Mouse (Mus musculus) layer of hippocampus, adult 9-10 months (tissue): ENCODE data around the gene Gm45618.

Source experiments
- DNase-seq: peaks from one replicate; pipeline ENCODE4 v3.0.0; 2022; ENCODE audit warnings: low spot score

Gm45618 gene

DNA sequence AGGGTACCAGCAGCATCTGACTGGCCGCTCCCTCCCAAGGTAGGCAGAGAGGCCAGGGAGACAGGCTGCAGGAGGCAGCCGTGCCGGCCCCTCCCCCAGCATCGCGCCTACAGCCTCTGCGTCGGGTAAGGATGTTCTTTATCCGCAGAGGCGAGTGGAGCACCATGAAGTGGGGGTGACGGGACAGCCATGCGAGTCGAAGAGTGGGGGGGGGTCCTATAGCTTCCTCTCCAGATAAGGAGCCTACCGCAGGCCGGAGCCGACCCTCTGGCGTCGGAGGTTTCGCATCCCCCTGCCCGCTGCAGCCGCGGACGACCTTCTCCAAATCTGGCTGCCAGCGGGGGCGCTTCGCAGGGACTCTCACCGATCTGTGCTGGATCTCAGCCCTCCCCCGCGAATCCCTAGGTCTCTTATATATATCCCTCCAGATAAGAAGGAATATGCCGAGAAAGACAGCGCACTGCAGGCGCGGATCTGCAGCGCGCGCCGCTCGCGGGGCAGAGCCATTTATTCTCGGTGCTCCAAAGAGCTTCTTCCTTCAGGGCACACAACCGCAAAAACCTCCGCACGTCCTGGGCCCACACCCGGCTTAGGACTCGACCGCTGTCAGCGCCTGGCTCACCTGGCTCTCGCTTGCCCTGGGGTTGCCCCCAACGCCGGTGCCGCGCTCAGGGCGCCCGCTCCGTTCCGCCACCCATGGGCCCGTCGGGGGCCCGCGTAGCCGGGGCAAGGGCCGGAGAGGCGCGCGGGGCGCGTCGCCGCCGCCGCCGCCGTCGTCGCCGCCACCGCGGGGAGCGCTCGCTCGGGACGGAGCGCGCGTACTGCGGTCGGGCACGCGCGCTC, 26.0 kb downstream of the Gm45618 start:
- DNase-seq, result no peak

DNA sequence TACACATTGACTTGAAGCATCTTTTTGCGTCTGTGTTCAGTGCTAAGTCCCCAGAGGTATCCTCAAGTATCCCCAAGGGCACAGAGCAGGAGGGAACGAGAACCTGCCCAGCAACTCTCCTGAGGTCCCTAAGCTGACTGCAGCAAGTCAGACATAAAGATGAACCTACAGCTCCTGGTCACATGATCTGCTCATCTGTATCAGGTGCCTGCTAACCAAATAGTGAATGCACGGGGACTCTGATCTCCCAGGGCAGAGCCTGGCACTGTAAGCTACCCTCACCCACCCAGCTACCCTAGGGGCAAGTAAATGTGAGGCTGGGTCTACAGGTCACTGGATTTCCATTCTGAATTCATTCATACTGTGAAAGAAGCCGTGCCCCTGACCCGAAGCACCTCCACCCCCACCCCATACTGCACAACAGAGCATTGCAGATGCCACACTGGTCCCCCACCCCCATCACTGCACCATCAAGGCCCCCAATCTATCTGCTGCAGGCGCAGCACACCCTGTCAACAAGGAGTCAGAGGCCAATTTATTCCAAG, 26.8 kb downstream of the Gm45618 start:
- DNase-seq, result no peak

DNA sequence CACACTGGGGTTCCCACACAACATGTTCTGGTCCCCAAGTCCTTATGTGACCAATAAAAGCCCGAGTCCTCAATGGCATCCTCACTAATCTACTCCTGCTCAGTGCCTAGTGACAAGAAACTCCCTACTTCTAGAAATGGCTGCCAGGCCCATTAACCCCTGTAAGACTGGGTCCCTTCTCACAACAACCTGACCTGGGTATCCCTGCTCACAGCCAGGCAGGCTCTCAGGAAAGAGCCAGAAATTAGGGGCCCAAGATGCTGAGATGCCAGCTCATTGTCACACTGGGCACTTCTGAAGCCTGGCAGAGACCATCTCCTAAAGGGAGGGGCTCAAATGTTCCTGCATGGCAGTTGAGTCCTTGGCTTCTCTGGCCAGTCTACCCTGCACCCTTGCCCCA, 27.5 kb downstream of the Gm45618 start:
- DNase-seq, result no peak

DNA sequence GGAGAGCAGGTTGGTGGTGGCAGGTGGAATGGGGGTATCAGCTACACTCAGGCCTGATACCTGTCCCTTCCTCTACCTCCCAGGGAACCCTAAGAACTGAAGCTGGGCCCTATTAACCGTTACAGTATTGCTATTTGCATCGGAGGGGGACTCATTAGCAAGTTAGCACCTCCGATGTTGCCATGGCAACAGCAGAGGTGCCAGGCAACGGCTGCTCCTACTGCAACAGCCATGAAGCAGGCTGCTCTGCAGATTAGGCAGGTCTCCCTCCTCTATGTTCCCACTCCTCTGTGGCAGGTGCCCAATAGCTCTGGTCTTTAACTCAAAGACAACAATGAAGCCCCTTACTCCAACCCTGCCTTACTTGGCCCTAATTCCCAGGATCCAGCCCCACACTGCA, 28.7 kb downstream of the Gm45618 start:
- DNase-seq, result no peak

DNA sequence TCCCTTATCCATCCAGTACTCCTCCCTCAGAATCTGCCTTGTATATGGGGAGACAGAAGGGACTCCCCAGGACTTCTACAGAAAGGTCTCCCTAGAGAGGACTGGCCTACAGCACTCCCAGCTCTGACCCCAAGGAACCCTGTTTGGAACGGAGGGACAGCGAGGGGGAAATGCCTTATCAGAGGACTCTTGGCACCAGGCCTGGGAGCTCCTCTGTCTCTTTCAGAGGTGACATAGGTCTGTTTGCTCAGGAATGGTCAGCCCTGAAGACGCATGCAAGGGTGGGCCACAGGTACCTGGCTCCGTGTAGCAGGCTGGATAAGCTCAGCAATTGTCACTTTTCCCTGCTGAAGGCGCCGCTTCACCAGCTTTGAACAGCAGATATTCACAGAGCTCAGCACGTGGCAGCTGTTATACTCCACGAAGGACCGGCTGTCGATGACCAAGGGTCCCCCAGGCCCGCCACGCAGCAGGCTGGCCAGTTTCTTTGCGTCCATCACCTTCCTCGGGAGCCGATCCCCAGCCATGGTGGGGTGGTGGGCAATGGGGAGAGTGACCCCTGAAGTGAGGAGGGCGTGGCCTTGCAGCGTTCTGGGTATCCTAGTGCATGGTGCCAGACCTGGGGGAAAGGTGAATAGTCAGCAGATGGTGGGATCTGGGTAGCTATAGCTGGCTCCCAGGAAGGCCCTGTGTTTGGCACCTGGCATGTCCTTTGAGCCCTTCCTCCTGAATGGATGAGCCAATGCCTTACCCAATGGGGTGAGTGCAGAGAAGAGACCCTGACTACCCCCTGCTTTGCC, 30.7 kb downstream of the Gm45618 start:
- DNase-seq, result no peak

DNA sequence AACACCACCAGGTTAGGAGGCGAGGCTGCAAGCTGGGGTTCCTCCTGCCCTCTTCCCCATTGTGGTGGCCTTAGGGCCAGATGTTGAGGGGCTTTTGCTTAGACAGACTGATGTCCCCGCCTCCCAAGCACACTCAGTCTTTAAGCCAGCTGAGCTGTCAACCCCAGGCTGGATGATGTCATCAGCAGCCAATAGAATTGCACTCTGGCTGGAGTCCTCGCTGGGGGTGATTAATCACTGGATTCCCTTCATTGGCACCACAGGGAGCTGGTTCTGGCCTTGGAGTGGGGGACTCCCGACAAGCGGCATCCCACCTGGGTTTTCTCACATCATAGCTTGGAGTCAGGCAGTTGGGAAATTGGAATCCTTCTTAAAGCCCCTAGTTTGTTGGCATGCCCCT, 31.6 kb downstream of the Gm45618 start:
- DNase-seq, result no peak

DNA sequence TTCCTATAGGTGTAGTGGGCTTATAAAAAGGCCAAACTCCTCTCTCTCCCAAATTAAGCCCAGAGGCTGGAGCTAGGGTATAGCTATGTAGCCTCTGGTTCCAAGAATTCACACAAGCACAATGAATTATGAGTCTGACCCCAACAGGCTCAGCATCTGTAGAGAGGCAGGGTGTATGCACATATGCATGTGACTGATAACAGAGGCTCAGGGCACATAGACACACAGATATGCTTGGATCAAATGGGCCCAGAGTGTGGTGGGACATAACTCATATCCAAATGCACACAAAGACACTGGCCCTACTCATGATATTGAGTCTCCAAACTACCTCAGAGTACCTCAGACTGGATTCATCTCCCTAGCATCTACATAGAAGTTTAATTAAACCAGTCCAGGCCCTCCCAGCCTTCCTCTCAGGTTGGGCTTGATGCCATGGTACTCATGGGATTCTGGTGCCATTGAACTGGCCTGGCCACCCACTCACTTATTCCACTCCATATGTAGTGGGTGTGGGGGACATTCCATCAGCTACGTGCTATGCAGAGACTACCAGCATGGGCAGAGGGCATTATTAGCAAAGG, 33.4 kb downstream of the Gm45618 start:
- DNase-seq, result no peak

DNA sequence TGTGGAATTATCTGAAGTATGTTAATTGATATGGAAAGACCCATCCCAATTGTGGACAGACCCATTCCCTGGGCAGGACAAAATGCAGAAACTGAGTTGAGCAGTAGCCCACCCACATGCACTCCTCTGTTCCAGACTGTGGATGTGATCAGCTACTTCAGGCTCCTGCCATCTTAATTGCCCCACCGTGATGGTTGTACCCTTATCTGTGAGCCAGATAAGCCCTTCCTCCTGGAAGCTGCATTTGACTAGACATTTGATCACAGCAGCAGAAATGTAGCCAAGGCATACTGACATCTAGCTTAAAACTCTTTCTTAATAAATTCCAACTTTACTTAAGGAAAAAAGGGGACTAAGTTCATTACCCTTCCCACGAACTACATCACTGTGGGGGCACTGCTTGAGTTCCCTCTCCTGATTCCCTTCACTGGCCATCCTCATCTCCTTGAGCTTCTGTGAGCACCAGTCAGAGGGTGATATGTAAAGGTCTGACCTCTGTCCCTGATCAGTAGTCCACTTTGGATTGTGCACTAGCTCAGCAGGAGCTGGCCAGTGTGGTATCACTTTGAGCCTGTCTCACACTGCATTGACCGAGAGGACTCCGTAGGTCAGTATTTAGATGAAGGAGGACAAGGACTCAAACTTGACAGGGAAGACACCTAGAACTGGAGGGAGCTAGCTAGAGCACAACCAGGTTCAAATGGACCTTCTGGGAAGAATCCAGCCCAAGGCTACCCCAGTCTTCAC, 34.2 kb downstream of the Gm45618 start:
- no peak for DNase-seq

DNA sequence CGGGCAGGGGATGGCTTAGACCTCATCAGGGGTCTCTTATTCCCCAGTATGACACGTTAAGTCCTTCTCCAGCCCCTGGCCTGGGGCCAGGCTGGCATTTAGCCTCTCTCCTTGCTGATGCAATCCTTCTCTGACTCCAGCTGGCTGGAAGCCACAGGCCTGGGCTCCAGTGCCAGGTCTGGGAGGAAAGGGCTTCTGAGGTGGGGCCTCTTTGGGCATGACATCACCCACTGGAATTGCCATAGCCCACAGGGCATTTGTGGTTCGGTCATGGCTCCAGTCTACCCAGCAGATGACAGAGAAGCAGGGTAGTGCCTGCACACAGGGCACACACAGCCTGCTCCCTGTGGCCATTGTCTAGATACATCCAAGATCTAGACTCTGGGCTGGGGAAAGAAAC, 35.7 kb downstream of the Gm45618 start:
- DNase-seq, result no peak

DNA sequence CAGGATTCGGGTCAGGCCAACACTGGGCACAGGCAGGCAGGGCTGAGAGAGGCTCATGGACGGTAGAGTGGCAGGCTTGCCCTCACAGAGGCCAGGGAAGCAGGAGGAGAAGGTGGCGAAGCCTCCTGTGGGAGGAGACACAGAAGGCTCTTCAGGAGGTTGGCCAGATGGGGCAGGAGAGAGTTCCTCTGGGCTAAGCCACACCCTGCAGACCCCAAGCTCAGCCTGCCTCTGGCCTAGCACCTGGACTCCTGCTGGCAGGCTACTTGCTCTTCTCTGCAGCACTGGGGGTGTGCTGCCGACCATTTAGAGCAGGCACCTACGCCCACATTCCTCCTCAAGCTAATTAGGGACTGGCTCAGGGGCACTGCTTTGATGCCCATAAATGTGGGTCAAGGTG, 36.1 kb downstream of the Gm45618 start:
- DNase-seq, result no peak

DNA sequence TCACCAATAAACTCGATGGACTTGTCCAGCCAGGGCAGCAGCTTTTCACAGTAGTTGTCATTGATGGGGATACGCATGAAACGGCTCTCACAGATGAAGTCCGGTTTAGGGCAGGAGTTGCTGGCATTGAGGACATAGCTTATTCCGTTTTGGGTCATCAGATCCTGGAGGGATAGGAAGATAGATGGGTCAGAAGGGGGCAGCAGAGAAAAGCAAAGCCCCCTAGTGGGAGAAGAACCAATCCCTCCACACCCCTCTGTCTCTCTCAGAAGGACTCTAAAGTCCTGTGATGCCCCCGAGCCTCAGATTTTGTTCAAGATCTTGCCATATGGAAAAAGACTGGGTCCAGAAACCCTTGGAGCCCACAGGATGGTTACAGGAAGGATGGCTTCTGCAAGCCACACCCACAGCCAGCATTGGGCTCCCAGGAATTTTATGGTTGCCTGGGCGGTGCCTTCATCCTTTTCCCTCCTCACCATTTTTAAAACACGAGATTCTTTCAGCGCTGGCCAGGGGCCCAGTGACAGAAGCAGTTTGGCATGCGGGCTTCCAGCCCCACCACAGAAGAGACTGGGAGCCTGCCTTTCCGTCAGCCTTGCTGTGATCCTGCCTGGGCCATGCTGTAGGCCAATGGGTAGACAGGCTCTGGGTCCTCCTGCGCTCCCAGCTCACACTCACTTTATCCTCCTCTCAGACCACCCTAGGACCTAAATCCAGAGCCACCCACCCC, 36.8 kb downstream of the Gm45618 start:
- DNase-seq, result no peak

DNA sequence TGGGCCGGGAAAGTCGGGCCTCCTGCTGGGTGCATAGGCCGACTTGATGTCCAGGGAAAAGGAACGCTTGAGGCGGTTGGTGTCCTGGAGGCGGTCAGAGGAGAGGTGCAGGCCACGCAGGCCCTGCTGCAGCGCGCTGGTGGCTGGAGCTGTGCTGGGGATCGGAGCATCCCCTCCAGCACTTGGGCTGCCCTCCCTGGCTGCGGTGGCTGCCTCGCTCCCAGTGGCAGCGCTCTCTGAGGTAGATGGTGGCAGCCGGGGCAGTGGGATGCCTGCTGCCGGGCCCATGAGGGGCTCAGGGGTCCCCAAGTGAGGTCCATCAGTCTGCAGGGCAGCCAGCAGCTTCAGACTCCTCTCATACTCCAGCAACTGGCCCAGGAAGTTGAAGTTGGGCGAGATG, 37.9 kb downstream of the Gm45618 start:
- DNase-seq, result no peak

DNA sequence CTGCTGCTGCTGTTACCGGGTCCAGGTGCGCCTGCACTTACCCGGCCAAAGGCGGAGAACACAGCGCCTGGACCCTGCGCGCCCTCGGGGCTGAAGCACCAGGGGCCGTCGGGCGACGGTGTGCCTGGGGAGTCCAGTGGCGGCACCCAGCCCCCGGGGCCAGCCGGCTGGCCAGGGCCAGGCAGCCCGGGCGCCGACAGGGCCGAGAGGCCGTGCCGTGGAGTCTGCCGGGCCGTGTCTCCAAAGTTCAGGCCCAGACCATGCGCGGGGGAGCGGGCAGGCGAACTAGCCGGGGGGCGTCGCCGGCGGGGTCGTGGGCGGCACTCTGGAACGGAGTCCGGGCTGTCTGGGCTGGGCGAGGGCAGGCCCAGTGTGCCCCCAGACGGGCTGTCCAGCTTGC, 38.4 kb downstream of the Gm45618 start:
- no peak for DNase-seq

DNA sequence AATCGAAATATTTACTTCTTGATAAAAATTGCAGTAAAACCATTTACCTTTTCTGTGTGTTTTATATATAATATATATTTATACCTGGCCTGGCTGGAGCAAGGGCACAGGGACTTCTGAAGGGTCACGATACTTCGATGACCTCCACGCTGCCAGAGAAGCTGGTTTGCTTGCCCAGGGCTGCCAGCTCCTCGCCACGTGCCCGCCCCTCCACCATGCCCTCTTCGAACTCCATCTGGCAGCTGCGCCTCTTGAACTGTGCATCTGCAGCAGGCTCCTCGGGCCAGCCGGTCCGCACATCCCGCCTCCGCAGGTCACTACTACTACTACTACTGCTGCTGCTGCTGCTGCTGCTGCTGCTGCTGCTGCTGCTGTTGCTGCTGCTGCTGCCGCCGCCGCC, 38.8 kb downstream of the Gm45618 start:
- DNase-seq, result no peak

DNA sequence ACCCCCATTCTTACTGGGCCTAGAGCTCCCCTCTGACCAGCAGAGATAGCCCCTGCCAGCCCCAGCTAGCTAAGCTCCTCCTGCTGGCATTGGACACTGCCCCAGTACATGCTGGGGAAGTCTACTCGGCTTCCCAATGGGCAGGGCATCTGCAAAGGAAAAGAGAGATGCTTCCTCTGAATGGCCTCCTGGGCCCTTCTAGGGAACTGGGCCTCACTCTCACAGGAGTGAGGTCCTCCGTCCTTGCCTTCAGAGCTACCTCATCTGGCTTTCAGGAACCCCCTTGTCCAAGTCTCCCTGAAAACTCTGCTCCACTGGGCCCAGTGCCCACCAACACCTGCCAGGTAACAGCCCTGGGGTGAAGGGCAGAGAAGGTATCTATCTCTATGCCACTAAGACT, 39.7 kb downstream of the Gm45618 start:
- no peak for DNase-seq

DNA sequence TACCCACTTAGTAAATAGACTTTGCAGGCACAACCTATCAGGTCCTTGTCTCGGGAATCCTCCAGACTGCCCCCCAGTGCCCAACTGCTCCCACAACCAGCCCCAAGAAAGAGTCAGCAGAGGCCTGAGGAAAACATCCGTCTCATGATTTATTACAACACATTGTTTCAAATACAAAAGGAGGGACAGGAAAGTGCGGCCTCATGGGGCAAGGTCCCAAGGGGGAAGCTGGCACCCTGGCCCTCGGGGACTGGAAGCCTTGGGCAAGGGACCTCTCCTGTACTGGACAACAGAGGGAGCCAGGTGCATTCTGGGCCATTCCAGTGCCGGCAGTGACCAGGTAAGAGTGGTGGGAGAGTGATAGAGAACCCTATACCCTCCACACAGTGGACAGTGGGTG, 41.2 kb downstream of the Gm45618 start:
- DNase-seq, result no peak

DNA sequence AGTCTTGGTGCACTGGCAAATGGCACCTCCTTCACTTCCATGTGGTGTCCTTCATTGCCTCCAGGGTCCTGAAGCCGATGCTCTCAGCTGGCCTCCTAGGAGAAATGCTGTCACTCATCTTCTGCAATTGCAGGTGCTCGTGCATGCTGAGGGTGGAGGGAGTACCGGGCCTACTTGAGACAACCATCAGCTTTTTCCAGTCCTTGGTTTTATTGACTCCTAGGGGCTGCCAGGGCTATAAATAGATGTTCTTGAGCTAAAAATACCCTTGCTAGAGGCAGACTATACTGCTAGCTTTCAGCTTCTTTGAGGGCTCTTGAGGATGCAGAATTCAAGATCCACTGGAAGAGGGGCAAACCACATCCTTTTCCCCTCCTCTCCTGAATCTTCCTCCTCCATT, 43.4 kb downstream of the Gm45618 start:
- DNase-seq, result no peak

DNA sequence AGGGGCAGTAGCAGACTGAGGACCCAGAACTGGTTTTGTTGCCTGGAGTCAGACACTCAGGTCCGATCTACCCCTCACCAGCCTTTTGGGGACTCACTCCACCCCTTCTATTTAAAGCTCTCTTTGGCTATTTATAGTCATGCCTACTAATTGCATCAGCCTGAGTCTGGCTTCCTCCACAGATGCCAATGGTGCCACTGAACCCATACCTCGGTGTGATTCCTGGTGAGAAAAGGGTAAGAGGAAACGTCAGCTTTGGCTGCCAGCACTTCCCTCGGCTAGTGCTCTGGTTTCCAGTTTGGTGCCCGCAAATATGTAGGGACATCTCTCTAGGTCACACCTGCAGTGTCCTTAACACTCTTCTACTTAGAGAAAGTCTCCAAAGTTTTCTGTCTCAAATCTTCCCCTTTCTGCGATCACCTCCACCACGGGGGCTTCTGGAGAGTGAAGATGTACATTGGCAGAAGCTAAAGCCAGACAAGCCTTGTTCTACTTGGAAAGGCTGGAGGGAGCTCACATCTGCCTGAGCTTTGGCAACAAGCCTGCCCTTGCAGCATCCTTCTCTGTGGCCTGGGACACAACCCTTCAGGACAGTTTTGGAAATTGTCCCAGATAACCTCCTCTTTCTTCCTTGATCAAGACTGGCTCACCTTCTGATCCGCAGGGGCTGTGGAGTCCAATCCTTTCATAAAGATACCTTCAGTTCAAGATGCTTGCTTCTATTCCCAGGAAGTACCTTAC, 46.2 kb downstream of the Gm45618 start:
- DNase-seq, result no peak

DNA sequence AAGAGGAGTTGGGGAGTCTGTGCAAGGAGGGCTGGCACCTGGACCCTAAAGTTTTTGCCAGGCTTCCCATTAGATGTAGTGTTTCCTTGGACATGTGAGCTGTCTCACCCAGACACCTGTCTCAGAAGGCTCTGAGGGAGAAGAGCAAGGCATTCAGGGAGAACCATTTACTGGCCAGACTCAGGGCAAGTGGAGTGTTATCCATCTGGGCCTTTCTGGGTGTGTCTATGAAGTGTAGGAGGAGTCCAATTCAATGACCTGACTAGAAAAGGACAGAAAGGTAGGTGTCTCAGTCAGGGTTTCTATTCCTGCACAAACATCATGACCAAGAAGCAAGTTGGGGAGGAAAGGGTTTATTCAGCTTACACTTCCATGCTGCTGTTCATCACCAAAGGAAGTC, 48.8 kb downstream of the Gm45618 start:
- no peak for DNase-seq

DNA sequence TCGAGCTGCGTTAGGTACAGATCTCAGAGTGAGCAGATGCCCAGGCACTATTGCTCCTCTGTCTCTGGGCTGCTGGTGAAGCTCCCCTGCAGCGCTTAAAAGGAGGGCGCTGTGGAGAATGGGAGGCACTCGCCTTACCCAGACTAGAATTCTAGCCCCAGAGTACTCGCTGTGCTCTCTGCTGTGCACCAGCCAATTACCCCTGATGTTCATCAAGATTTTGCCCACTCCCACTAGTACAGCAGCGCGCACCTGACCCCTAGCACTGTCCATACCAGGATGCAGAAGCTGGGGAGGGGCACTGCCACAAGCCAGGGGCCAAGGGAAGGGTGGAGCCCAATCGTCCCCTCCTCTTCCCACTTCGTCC, 49.3 kb downstream of the Gm45618 start:
- DNase-seq, result no peak
